Mouse (Mus musculus) megakaryocyte-erythroid progenitor cell, adult 5-6 weeks (primary cell): ENCODE data around the gene Trim8. TPM values are rescaled to one million over a fixed set of nuclear protein-coding genes. Genes with fewer than 3 reads are reported as not detected.
A peak's percentile ranks its signal among the peaks of the same experiment; 100 is the strongest.

ENCODE experiments used
- ATAC-seq: replicated peaks from 2 replicates; pipeline ENCODE4 v1.8.0; 2016; ENCODE audit warnings: mild to moderate bottlenecking, inconsistent platforms; ENCODE audit not compliant: severe bottlenecking, poor library complexity, low FRiP score, low TSS enrichment
- total RNA-seq, 2 experiments: library from RNA; stranded (forward) in 1 of 2; stranded (reverse) in 1 of 2; fragments of 200-1000, 215-1000 nt in 1 of 2; fragments of >200 nt in 1 of 2; fragmentation: Nextera tagmentation in 1 of 2; gene quantifications; 2 replicates each; pipeline ENCODE4 v1.2.3; 2014 to 2017

The Trim8 gene
- total RNA-seq, 2 experiments from 2014 or later, result 18.2 to 20.8 TPM

DNA sequence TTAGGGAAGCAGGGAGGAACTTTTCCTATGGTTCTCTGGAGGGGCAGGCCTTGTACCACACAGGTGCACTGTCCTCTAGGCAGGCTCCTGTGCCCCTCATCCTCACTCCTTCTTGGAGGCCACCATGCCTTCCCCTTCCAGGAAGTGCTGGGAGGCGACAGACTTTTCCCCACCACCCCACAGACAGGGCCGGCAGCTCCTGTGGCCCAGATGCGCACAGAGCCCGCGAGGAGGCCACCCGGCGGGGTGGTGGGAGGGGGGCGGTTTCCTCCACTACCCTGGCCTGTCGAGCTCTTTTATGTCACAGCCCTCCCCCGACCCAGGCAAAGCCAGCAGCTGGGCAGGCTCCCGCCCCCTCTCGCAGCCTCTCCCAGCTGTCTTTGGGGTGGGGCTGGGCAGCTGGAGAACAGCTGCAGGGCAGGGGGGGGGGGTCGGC is 16.9 kb downstream of the Trim8 start:
- ATAC-seq, result 0 out of 2 replicates have a peak, but pooled peaks have one; percentile 11

DNA sequence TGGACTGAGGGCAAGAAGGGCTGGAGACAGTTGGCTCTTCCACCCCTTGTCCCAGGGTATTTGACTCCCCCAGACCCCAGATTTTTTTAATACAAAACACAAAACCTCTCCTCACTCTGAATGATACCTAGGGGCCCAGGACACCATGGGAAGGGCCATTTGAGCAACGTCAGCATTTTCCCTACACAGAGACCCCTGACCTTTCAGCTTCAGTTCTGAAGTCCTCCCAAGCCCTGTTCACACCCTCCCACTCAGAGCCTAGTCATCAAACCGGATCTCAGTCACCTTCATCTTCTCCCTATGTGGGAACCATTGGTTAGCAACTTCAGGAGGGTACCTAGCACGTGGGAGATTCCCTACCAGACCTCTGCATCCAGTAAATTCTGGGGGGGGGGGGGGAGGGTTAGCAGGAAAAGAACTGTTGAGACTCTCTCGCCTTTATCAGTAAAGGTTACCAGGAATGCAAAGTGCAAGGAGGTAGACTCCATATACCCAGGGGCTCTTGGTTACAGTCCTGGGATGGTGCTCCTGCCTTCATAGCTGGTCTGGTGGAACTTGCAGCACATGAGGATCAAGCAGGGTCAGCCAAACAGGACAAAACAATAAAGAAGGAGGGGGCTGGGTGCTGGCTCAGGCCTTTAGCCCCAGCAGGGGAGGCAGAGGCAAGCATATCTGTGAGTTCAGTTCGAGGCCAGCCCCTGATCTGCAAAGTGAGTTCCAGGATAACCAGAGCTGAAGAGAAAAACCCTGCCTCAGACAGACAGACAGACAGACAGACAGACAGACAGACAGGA is 17.5 kb downstream of the Trim8 start:
- no peak for ATAC-seq

DNA sequence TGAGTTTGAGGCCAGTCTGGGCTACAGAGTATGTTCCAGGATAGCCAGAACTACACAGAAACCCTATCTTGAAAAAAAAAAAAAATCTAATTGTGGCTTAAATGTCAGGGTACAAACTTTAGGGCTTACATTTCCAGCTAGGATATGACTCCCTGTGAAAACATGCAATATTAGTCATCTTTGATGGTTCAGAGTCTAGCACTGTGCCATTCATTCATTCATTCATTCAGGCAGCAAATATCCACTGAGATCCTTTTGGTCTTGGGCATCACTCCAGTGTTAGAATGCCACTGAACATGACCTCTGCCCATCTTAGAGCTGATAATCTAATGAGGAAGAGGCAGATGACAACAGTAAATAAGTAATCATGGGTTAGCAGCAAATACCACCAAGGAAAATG is 20.2 kb downstream of the Trim8 start:
- no peak for ATAC-seq

GRCm38 (mm10) chr19:46522433-46523044 is 21.0 kb downstream of the Trim8 start:
- peak; percentile 29; the same call in 1 of the 2 replicates for ATAC-seq

DNA sequence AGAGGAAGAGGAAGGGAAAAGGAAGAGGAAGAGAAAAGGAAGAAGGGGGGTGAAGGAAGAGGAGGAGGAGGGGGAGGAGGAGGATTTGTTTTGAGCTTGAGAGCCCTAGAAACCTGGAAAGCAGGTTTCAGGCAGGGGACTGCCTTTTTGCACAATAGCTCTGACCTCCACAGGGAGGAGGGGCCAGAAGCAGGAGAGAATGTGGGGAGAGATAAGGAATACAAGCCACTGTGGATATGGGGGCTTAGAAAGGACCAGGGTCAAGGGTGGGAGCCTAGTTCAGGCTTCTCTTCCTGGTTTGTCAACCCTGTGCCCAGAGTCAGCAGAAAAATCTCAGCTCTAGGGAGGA is 21.6 kb downstream of the Trim8 start:
- ATAC-seq, result 0 out of 2 replicates have a peak, but pooled peaks have one; percentile 12

DNA sequence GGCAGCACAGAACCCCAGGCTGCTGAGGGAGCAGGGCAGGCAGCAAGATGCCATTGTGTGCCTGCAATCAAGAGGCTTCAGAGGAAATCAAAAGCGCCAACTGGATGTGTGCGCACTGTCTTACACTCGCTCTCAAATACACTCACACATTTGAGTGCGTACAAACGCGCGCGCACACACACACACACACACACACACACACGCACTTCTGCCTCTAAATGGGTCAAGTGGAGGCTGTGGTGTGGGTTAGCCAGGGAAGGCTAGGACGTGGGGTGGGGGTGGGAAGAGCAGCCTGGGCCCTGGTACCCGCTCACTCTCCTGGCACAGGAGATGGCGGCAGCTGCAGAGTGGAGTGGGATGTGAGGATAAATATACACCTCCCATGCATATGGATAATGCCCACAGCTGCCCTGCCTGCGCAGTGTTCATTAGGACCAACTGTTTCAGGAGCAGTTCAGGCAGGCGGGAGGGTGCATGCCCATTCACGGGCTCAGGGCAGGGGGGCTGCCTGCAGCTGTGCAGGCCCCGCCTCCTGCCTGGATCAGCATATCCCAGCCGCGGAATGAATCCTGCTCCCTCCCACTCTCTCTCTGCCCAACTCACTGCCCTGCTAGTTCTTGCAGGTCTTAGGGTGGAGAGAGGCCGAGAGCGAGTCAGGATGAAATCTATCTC is 22.1 kb downstream of the Trim8 start:
- no peak for ATAC-seq

- ATAC-seq, result no peak
These were observed 22.6 kb downstream of the Trim8 start for GRCm38 (mm10) chr19:46524152-46524544.

DNA sequence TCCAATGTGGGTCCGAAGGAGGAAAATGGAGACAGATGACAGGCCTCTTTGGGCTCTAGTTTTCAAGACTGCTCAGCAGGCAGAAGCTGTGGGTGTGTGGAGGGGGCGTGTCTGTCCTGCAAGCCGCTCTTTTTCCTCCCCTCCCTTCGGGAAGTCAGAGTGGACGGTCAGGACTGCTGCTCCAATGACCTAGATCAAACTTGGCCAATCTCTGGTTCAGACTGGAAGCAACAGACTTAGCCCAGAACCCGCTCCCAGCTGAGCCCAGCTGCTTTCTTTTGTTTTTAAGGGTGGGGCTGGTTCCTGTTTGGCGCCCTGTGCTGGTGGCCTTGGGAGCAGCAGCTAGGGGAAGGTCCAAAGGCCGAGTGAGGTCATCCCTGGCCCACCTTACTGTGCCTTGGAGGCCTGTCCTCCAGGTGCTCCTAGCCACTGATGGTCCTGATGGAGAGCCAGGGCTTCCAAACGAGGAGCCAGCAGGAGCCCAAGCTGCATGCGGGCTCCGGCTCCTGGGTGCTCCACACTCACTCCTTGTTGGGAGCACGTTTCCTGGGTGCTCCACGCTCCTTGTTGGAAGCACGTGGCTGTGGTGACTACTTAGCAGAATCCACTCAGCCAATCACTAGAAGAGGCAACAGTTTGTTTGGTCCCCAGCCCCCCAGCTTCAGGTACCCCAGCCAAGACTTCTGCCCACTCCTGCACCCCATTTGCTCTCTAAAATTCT is 23.3 kb downstream of the Trim8 start:
- ATAC-seq, result no peak

GRCm38 (mm10) chr19:46525691-46526631 is 24.5 kb downstream of the Trim8 start:
- no peak for ATAC-seq

DNA sequence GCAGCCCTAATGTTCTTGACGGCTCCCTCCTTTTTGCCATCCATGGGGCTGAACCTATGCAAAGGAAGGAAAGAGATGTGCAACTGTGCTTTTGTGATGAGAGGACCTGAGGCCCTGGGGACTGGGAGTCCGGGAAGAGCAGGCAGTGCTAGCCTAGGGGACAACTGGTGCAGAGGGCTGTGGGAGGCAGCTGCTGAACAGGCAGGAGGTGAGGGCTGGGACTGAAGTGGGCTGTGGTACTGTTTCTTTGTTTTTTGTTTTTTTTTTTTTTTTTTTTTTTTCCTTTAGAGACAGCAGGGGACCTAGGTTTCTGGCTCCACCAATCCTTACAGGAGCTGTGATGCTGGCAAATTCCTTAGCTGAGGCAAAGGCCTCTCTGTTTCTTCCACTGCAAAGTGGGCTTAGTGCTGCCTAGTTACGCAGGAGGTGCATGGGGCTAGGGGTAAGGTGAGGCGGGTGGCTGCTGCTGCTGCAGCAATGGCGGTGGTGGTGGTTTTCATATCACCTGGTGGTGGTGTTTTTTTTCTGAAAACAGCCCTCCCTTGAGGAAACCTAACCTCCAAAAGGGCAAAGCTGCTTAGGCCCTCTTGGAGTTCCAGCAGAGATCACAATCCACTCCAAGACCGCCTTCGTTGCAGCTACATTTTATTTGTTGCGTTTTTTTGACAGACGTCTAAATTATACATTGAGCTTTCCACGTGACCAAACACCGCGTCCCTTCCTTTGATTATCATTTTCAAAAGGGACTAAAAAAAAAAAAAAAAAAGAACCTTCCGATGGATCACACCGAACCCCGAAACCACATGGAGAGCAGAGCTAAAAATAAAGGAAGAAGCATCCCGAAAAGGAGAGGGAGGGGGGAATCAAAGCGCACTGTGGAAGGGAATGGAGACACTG is 26.4 kb downstream of the Trim8 start:
- ATAC-seq, result no peak

DNA sequence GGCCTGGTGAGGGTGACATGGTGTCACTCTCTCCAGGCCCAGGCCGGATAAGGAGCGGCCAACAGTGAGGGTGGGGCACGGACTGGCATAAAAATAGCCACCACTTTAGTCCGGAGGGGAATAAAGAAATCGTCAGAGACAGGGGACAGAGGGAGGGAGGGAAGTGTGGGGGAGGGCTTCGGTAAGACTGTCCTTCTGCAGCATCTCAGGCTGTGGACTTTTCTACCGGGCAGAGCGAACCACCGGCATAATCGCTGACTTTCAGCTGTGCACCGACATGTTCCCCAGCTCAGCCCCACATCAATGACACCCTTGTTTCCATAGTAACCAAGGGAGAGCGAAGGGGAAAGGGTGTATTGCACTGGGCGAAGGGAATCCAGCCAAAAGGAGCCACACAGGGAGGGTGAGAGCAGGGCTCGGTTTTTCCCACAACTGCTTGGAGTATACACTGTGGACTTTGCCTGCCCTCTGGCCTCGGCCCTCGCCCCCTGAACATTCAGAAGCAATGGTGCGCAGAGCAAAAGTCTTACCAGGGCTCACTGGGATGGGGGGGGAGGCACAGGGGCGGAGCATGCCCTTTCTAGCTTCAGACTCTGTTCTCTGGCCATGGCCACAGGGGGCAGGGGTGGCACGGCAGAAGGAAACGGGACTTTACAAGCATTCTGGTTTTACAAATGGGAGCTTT is 27.2 kb downstream of the Trim8 start:
- peak; percentile 62 for ATAC-seq

DNA sequence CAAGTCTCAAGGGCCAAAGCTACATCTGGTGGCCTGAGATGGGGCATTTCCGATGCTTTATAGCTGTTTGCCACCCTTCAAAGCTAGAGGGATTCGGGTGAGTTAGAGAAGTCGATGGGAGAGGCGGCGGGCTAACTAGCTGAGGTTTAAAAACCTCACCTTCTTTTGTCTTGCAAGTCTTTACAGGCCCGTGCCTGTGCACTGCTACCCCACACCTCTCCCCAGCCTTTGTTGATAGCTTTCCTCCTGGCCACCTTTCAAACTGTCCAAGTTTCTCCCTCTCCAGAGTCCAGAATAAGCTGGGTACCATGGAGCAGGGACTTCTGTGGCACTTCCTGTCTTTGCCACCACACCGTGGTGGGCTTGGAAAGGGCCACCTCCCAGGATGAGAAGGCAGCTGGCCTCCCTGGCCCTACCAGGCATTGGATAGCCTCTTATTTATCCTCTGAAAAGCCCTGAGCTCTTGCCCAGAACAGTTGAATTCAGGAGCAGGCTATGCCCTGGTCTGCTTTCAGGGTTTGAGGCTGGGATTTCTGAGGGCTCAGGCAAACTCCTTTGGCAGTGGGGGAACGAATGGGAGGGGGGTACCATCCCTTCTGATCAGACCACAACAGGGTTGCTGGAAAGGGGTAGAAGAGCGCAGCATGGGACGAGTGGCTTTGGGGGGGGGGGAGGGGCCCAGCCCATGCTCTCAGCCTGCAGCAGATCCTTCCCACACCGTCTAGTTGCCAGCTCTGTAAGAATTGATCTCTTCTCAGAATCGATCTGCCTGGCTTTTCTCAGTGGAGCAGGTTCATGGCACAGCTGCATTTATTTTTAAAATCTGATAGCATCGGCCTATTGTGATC is 28.3 kb downstream of the Trim8 start:
- ATAC-seq, result no peak

- ATAC-seq, result no peak
These were observed 29.0 kb downstream of the Trim8 start for GRCm38 (mm10) chr19:46530449-46530990.

- ATAC-seq, result peak; percentile 24; the same call in 1 of the 2 replicates
These were observed 29.8 kb downstream of the Trim8 start for GRCm38 (mm10) chr19:46531071-46532030.

DNA sequence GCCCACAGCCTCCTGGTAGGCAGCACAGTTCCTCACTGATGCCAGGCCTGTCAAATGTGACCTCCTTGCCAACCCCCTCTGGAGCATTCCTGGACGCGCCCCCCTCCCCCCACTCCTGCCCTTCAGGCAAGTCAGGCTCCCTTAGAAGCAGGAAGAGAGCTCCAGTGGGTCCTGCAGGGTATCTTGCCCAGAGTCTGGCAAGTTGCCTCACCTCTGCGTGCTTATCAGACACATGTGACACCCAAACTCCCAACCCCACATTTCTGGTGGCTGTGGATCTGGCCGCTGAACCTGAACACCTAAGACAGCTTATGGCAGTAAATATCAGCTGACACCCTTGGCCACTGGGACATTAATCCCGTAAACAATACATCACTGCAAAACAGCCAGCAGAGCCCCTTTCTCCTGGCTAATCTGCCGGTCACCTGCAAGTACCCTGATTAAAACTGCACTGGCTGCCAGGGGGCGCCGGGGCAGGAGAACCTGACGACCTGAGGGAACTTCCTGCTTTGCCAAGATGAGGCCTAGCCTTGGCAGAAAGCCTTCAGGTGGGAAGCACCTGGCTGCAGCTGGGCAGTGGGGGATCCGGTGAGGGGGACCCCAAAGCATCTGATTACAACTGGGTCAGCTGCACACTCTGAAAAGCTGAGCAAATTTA is 30.7 kb downstream of the Trim8 start:
- peak; percentile 67 for ATAC-seq
